Mouse (Mus musculus) lung, postnatal 0 days (tissue): ENCODE measurements around the gene Tmem219. TPM values are rescaled to one million over a fixed set of nuclear protein-coding genes. Genes with fewer than 3 reads are reported as not detected.
"Not testable (repeated sequence)": the region's sequence is repeated elsewhere in the genome, so short reads cannot be mapped to it uniquely, and the experiment has no call there.

Experiments used
- ATAC-seq: fragments of 200-750 bp; cut with Nextera tagmentation; 2 replicates; pipeline ENCODE4 v1.8.0; 2017; ENCODE audit warnings: moderate library complexity
- DNase-seq: peaks from one replicate; pipeline ENCODE4 v3.0.0-alpha.2; 2016; ENCODE audit warnings: low spot score
- H3K27ac ChIP-seq: fragments of 300-500 bp; sonication (generic); 2 replicates; pipeline ENCODE4 v1.5.1; 2014; ENCODE audit warnings: antibody characterized with exemption, mild to moderate bottlenecking, low read length, mixed read lengths
- H3K27me3 ChIP-seq: fragments of 300-500 bp; sonication (generic); replicated peaks from 2 replicates; pipeline ENCODE4 v1.6.1; 2014; ENCODE audit warnings: low read length, mixed read lengths; ENCODE audit not compliant: insufficient read depth
- H3K36me3 ChIP-seq: fragments of 300-500 bp; sonication (generic); 2 replicates; pipeline ENCODE4 v1.6.1; 2014; ENCODE audit warnings: low read length, mixed read lengths; ENCODE audit not compliant: insufficient read depth
- H3K4me1 ChIP-seq: fragments of 300-500 bp; sonication (generic); 2 replicates; pipeline ENCODE4 v1.6.1; 2014; ENCODE audit warnings: antibody characterized with exemption, low read depth, low read length, mixed read lengths; ENCODE audit not compliant: insufficient read depth
- H3K4me2 ChIP-seq: fragments of 300-500 bp; sonication (generic); replicated peaks from 2 replicates; pipeline ENCODE4 v1.6.1; 2014; ENCODE audit warnings: low read depth, mild to moderate bottlenecking, low read length, moderate library complexity, mixed read lengths
- H3K4me3 ChIP-seq: fragments of 300-500 bp; sonication (generic); 2 replicates; pipeline ENCODE4 v1.5.1; 2014; ENCODE audit warnings: low read depth, low read length
- H3K9ac ChIP-seq: fragments of 300-500 bp; sonication (generic); replicated peaks from 2 replicates; pipeline ENCODE4 v1.6.1; 2014; ENCODE audit warnings: low read depth, mild to moderate bottlenecking
- H3K9me3 ChIP-seq: fragments of 300-500 bp; sonication (generic); 2 replicates; pipeline ENCODE4 v1.6.1; 2016; ENCODE audit warnings: low read length, mixed read lengths
- CTCF ChIP-seq: IDR thresholded peaks from 2 replicates; pipeline ENCODE4 v1.5.1; 2016; ENCODE audit warnings: antibody characterized with exemption, mild to moderate bottlenecking
- EP300 ChIP-seq: IDR thresholded peaks from 2 replicates; pipeline ENCODE4 v1.6.1; 2016; ENCODE audit warnings: antibody characterized with exemption, mild to moderate bottlenecking, control low read depth
- WGBS: fragments of 180-500 bp; shearing (Covaris S2); extraction: QIAGEN DNeasy Blood & Tissue Kit; methylation state at CpG from one replicate; pipeline ENCODE4 v1.1.7; 2014; 5-methylcytosine and 5-hydroxymethylcytosine counted together
- polyA plus RNA-seq: library from polyadenylated mRNA; unstranded; fragments of >200 nt; fragmentation: Nextera tagmentation; extraction: Ambion mirVana; gene quantifications from 2 replicates; pipeline ENCODE4 v1.2.1, GENCODE M21; 2015

The Tmem219 gene
- polyA plus RNA-seq, 1 experiment from 2014 or later: 45.0 TPM

DNA sequence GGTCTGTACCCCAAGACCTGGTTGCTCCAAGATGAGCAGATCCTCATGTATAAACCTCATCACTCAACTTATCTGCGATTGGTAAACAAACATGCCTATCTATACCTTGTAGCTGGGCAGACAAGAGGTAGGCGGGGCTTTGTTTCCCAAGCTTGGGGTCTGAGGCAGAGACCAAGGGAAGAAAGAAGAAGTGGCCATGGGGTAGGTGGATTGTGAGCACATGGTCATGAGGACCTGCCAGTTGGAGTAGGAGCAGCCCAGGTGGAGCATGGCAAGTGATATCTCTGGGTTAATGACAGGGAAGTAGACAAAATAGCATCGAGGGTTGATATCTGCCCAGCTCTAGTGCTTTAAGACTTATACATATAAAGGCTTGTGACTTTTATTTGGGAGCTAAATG lies 7.9 kb downstream of the Tmem219 start:
- H3K4me2 ChIP-seq: no peak overlapping the region
- no peaks in the 10 kb centered on the region for H3K4me1 ChIP-seq
- no peak overlapping the region for H3K27ac ChIP-seq
- WGBS: 62% methylated on average over 3 of the region's 3 CpGs
- no peaks in the 10 kb centered on the region for H3K36me3 ChIP-seq
- H3K9me3 ChIP-seq: no peaks in the 10 kb centered on the region
- H3K4me3 ChIP-seq: no peak overlapping the region
- no peak for ATAC-seq
- no peak overlapping the region for H3K9ac ChIP-seq
- TF ChIP-seq CTCF (no peak), EP300 (no peak)
- no peaks in the 10 kb centered on the region for H3K27me3 ChIP-seq
- no peak for DNase-seq

DNA sequence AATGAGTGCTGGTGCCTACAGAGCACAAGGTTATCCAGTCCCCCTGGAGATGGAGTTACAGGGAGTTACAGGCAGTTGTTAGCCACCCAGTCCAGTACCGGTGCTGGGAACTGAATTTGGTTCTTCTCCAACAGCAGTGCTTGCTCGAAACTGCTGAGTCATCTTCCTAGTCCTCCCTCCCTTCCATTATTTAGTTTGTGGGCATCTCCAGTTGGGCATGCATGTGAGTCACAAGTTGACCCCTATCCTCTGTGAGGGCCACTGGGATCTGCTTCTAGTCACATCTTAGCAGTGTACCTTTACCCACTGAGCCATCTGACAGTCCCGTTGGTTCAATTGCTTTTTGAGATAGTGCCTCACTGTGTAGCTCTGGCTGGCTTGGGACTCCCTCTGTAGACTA lies 17.1 kb downstream of the Tmem219 start:
- no peaks in the 10 kb centered on the region for H3K4me1 ChIP-seq
- H3K9me3 ChIP-seq: no peaks in the 10 kb centered on the region
- TF ChIP-seq CTCF (no peak), EP300 (no peak)
- H3K4me3 ChIP-seq: no peak overlapping the region
- ATAC-seq (no peak), DNase-seq (no peak)
- 58% methylated on average over 3 of the region's 3 CpGs for WGBS
- H3K4me2 ChIP-seq: no peak overlapping the region
- no peaks in the 10 kb centered on the region for H3K36me3 ChIP-seq
- no peak overlapping the region for H3K27ac ChIP-seq
- no peak overlapping the region for H3K9ac ChIP-seq
- no peaks in the 10 kb centered on the region for H3K27me3 ChIP-seq

DNA sequence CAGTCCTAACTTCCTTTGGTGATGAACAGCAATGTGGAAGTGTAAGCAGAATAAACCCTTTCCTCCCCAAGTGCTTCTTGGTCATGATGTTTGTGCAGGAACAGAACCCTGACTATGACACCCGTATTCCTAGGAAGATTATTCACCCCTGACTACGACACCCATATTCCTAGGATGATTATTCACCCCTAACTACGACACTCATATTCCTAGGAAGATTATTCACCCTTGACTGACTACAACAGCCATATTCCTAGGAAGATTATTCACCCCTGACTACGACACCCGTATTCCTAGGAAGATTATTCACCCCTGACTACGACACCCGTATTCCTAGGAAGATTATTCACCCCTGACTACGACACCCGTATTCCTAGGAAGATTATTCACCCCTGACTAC lies 22.9 kb downstream of the Tmem219 start:
- H3K4me2 ChIP-seq, H3K9me3 ChIP-seq, H3K9ac ChIP-seq, H3K4me3 ChIP-seq, H3K27ac ChIP-seq, DNase-seq, ATAC-seq, H3K27me3 ChIP-seq, H3K36me3 ChIP-seq: not testable (repeated sequence)
- 95% methylated on average over 7 of the region's 9 CpGs for WGBS
- peaks cover 13% of the 10 kb centered on the region; the same call in 1 of the 2 replicates for H3K4me1 ChIP-seq

DNA sequence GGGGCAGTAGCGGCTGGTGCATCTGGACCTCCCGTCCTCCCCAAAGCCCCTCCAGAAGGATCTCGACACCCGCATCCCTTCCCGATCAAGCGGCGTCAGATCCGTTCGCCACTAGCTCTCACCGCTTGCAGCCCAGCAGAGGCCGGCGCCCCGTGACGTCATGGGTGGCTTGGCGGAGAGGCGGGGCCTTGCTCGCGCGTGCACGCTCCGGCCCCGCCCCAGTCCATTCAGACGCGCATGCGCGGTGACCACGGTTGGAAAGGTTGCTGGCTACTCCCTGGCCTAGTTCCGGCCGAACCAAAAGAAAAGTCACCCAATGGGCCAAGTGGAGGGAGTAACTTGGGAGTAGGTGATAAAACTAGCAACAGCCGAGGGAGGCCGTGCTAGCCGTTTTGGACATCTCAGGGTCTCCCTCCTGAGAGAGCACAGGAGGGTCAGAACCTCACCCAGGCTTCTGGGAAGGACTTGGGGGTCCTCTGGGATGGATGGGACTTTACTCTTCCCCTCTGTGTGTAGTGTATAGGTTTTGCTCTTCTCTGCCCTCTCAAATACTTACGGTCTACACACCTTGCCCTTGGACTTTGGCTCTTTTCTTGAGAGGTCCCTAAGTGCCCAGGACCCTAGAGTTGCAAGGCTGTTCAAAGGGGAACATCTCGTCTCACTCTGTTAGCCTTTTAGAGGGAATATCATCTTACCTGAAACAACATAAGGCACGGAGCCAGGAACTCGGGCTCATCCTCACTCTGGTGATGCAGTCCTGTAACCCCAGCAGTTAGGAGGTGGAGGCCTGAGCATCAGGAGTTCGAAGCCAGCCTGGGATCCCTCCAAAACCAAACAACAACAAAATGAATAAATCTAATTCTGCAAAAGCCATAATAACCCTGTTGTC lies 24.4 kb downstream of the Tmem219 start:
- peak overlapping the region; percentile 80 for H3K27ac ChIP-seq
- H3K4me3 ChIP-seq: peak overlapping the region; percentile 73
- WGBS: 11% methylated on average over 34 of the region's 37 CpGs
- H3K9ac ChIP-seq: peak overlapping the region; percentile 68
- DNase-seq: peak; percentile 97
- no peaks in the 10 kb centered on the region for H3K36me3 ChIP-seq
- TF ChIP-seq EP300: no peak
- no peak for TF ChIP-seq CTCF
- H3K4me1 ChIP-seq: peaks cover 13% of the 10 kb centered on the region; the same call in 1 of the 2 replicates
- H3K4me2 ChIP-seq: peak overlapping the region; percentile 87
- ATAC-seq: peak; percentile 98
- no peaks in the 10 kb centered on the region for H3K9me3 ChIP-seq
- H3K27me3 ChIP-seq: no peaks in the 10 kb centered on the region

DNA sequence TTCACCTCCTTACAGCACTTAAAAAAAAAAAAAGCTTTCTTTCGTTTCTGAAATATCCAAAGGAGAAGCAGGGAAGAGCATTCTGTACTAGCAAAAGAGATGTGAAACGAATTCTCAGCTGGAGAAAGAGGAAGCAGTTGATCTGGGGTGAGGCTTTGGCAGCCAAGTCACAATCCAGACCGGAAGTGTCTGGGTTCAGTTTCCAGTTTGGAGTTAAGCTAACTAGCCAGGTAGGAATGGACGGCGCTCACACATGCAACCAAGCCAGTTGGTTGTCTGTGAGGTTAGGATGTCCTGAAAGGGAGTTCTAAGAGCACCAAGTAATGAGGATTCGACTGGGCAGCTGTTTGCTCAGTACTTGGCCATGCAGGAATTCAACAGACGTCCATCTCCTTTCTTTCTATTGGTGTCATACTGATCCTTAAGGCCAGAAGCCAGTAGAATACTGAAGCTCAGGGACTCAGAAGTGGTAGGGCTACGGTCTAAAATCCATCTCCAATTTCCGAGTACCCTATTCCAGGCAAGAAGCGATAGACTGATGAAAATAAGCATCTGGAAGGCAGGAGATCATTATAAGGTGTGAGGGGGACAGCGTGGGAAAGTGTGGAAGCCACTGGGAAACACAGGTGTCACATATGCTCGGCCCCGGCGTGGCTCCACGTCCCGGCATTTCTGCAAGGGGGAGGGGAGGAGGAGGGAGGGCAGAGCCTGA lies 25.2 kb downstream of the Tmem219 start:
- peaks cover 13% of the 10 kb centered on the region; the same call in 1 of the 2 replicates for H3K4me1 ChIP-seq
- no peaks in the 10 kb centered on the region for H3K27me3 ChIP-seq
- peak overlapping the region; percentile 87 for H3K4me2 ChIP-seq
- H3K9ac ChIP-seq: peak overlapping the region; percentile 68
- H3K36me3 ChIP-seq: no peaks in the 10 kb centered on the region
- TF ChIP-seq CTCF: no peak
- no peak for TF ChIP-seq EP300
- H3K9me3 ChIP-seq: no peaks in the 10 kb centered on the region
- DNase-seq (peak; percentile 59), ATAC-seq (peak; percentile 67)
- peak overlapping the region; percentile 73 for H3K4me3 ChIP-seq
- WGBS: 16% methylated on average over 16 of the region's 16 CpGs
- H3K27ac ChIP-seq: peak overlapping the region; percentile 80

DNA sequence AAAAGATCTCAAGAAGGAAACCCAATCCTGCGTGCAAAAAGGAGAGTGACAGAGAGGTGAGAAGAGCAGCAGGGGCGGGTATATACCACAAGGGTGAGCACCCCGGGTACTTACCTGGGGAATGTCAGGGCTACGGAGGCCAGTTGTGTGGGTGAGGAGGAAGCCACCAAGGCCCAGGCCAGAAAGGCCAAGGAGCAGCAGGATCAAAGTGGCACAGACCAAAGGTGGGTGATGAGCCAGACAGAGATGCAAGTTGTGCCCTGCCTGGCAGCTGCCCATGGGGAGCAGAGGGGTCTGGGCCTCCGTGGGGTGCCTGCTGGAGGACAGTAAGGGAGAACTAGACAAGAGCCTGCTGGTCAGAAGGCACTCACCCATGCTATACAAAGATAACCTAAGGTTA lies 25.8 kb downstream of the Tmem219 start:
- no peak overlapping the region for H3K4me3 ChIP-seq
- 82% methylated on average over 5 of the region's 5 CpGs for WGBS
- H3K9ac ChIP-seq: no peak overlapping the region

More for the DNA sequence above, 25.8 kb downstream of the Tmem219 start:
- ATAC-seq (no peak), DNase-seq (no peak)
- TF ChIP-seq CTCF: no peak
- TF ChIP-seq EP300: no peak
- Histone ChIP-seq H3K27ac (peak overlapping the region; percentile 80), H3K36me3 (no peaks in the 10 kb centered on the region), H3K4me1 (peaks cover 13% of the 10 kb centered on the region; the same call in 1 of the 2 replicates), H3K9me3 (no peaks in the 10 kb centered on the region), H3K4me2 (peak overlapping the region; percentile 87), H3K27me3 (no peaks in the 10 kb centered on the region)
